Mouse (Mus musculus) heart, adult 2 months (tissue): ENCODE measurements around the gene Cx3cl1.

Source experiments
- CTCF ChIP-seq: fragments of 200-600 bp; IDR thresholded peaks from 2 replicates; pipeline ENCODE4 v1.8.1; 2022; ENCODE audit warnings: antibody characterized with exemption, mild to moderate bottlenecking, moderate library complexity
- EP300 ChIP-seq: fragments of 200-500 bp; IDR thresholded peaks from 2 replicates; pipeline ENCODE4 v1.6.1; 2011; ENCODE audit warnings: low read depth, low read length, control low read depth; ENCODE audit not compliant: insufficient read depth

- TF ChIP-seq CTCF: no peak
- TF ChIP-seq EP300: no peak
Measured at GRCm38 (mm10) chr8:94804546-94805340, 32.9 kb downstream of the Cx3cl1 start.
